8 mouse cellular contexts compared by ENCODE assay signal in the genomic region with DNA sequence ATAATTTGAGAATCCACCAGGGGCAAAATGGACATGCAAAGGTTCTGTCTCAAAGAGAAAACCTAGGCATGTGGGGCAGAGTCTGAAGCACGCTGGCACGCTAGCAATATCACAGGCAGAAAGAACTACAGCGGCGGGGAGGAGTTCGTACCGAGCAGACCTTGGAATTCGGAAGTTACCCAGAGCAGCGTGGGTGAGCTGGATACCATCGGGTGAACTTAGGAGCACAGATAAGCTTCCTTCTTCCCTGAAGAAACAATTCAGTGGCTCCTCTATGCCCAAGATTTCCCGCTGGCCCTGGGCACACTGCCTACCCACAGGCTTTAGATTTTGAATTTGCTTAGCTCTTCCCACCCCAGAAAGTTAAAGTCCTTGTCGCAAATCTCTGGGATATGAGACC.
DNase-seq lines count a peak whose midpoint lies in the region; ATAC-seq and TF ChIP-seq lines count a peak whose summit lies in the region.
"Had no signal": no experiment of that assay in that cellular context is flagged by ENCODE, and none has a peak within 500 bp of the region (broad histone marks: within the 10 kb centered on the region; RNA-seq: fewer than 3 reads in every experiment).

No protein-coding gene starts in this region.

- WGBS in lung, embryonic 15.5 days: 28% methylated on average over 11 of the region's 11 CpGs
- 27% methylated on average over 11 of the region's 11 CpGs for WGBS in intestine, postnatal 0 days
- 33% methylated on average over 11 of the region's 11 CpGs for WGBS in stomach, embryonic 16.5 days

- H3K4me3 ChIP-seq in lung, embryonic 15.5 days: peak overlapping the region; percentile 20; the same call in 1 of the 2 replicates
- H3K4me3 ChIP-seq in intestine, postnatal 0 days (ENCODE audit: low read depth, low read length): 0 out of 2 replicates have a peak overlapping the region, but pooled peaks have one; percentile 0
- peak overlapping the region; percentile 9 for H3K4me3 ChIP-seq in stomach, embryonic 16.5 days (replicated peaks; ENCODE audit: low read length)

- no peaks in the 10 kb centered on the region for H3K9me3 ChIP-seq in lung, embryonic 15.5 days
- H3K9me3 ChIP-seq in intestine, postnatal 0 days (ENCODE audit: control insufficient read depth): no peaks in the 10 kb centered on the region
- H3K9me3 ChIP-seq in stomach, embryonic 16.5 days (replicated peaks; ENCODE audit: control insufficient read depth, low read length): no peaks in the 10 kb centered on the region

- peak overlapping the region; percentile 49 for H3K4me2 ChIP-seq in lung, embryonic 15.5 days
- H3K4me2 ChIP-seq in intestine, postnatal 0 days (replicated peaks; ENCODE audit: low read depth): peak overlapping the region; percentile 35; the same call in 1 of the 2 replicates
- H3K4me2 ChIP-seq in stomach, embryonic 16.5 days (ENCODE audit: low read depth, low read length): peak overlapping the region; percentile 23

- H3K4me1 ChIP-seq in lung, embryonic 15.5 days: no peaks in the 10 kb centered on the region; the same call in 1 of the 2 replicates
- H3K4me1 ChIP-seq in intestine, postnatal 0 days (replicated peaks; ENCODE audit: control insufficient read depth, insufficient read depth, low read length): no peaks in the 10 kb centered on the region
- no peaks in the 10 kb centered on the region for H3K4me1 ChIP-seq in stomach, embryonic 16.5 days (ENCODE audit: control insufficient read depth, insufficient read depth, low read length)

- no peaks in the 10 kb centered on the region for H3K27me3 ChIP-seq in lung, embryonic 15.5 days
- no peaks in the 10 kb centered on the region for H3K27me3 ChIP-seq in intestine, postnatal 0 days (replicated peaks; ENCODE audit: control insufficient read depth, insufficient read depth, low read length)
- no peaks in the 10 kb centered on the region for H3K27me3 ChIP-seq in stomach, embryonic 16.5 days (ENCODE audit: control insufficient read depth, insufficient read depth, low read length)

- no peak for TF ChIP-seq CTCF in intestine, postnatal 0 days (IDR thresholded peaks at IDR 0.05; ENCODE audit: low read depth)

- no peak overlapping the region for H3K27ac ChIP-seq in lung, embryonic 15.5 days
- H3K27ac ChIP-seq in intestine, postnatal 0 days (ENCODE audit: low read depth, low read length): no peak overlapping the region
- no peak overlapping the region for H3K27ac ChIP-seq in stomach, embryonic 16.5 days (ENCODE audit: low read length)

- H3K36me3 ChIP-seq in lung, embryonic 15.5 days: no peaks in the 10 kb centered on the region
- H3K36me3 ChIP-seq in intestine, postnatal 0 days (ENCODE audit: control insufficient read depth, insufficient read depth): no peaks in the 10 kb centered on the region
- no peaks in the 10 kb centered on the region for H3K36me3 ChIP-seq in stomach, embryonic 16.5 days (ENCODE audit: control insufficient read depth, insufficient read depth, low read length)

- no peak for DNase-seq in lung, postnatal 25 days (ENCODE audit: low spot score)
- peak; percentile 15 for DNase-seq in embryo, embryonic 9.5 days (ENCODE audit: extremely low spot score)
- DNase-seq in thymus, postnatal 36 days: no peak
- DNase-seq in c-Kit-positive CD71-positive TER-119-positive erythroid progenitor cells, embryonic 14.5 days (ENCODE audit: low spot score): no peak

- no peak for ATAC-seq in lung, embryonic 15.5 days (ENCODE audit: borderline replicate concordance, extremely low read depth, low FRiP score, low TSS enrichment)
- no peak for ATAC-seq in intestine, postnatal 0 days
- no peak for ATAC-seq in stomach, embryonic 16.5 days (ENCODE audit: insufficient read depth, low FRiP score)
- ATAC-seq: forebrain, embryonic 14.5 days had no signal

- 0 out of 2 replicates have a peak overlapping the region, but pooled peaks have one; percentile 22 for H3K9ac ChIP-seq in lung, embryonic 15.5 days
- H3K9ac ChIP-seq in intestine, postnatal 0 days (ENCODE audit: low read depth, low read length): no peak overlapping the region
- no peak overlapping the region for H3K9ac ChIP-seq in stomach, embryonic 16.5 days (ENCODE audit: low read length)
